Mouse (Mus musculus) liver, embryonic 13.5 days (tissue): ENCODE measurements around the gene Slc7a7. TPM values are rescaled to one million over a fixed set of nuclear protein-coding genes. Genes with fewer than 3 reads are reported as not detected.

ENCODE experiments used
- ATAC-seq: fragments of 200-750 bp; cut with Nextera tagmentation; 2 replicates; pipeline ENCODE4 v1.8.0; 2017; ENCODE audit warnings: low read depth, mild to moderate bottlenecking, moderate number of reproducible peaks, moderate library complexity
- DNase-seq: peaks from one replicate; pipeline ENCODE4 v3.0.0; 2022
- H3K27ac ChIP-seq: fragments of 300-500 bp; sonication (generic); 2 replicates; pipeline ENCODE4 v1.5.1; 2015; ENCODE audit warnings: moderate library complexity, mild to moderate bottlenecking, inconsistent platforms
- H3K27me3 ChIP-seq: fragments of 300-500 bp; sonication (generic); 2 replicates; pipeline ENCODE4 v1.6.1; 2015; ENCODE audit warnings: mild to moderate bottlenecking, inconsistent platforms
- H3K36me3 ChIP-seq: fragments of 300-500 bp; sonication (generic); 2 replicates; pipeline ENCODE4 v1.6.1; 2015; ENCODE audit warnings: mild to moderate bottlenecking, inconsistent platforms
- H3K4me1 ChIP-seq: fragments of 300-500 bp; sonication (generic); replicated peaks from 2 replicates; pipeline ENCODE4 v1.6.1; 2015; ENCODE audit warnings: inconsistent platforms
- H3K4me2 ChIP-seq: fragments of 300-500 bp; sonication (generic); 2 replicates; pipeline ENCODE4 v1.6.1; 2015; ENCODE audit warnings: inconsistent platforms, mild to moderate bottlenecking, moderate library complexity
- H3K4me3 ChIP-seq: fragments of 300-500 bp; sonication (generic); replicated peaks from 2 replicates; pipeline ENCODE4 v1.5.1; 2015; ENCODE audit warnings: mild to moderate bottlenecking, inconsistent platforms
- H3K9ac ChIP-seq: fragments of 300-500 bp; sonication (generic); 2 replicates; pipeline ENCODE4 v1.6.1; 2015; ENCODE audit warnings: mild to moderate bottlenecking, inconsistent platforms
- H3K9me3 ChIP-seq: fragments of 300-500 bp; sonication (generic); replicated peaks from 2 replicates; pipeline ENCODE4 v1.6.1; 2016; ENCODE audit warnings: inconsistent platforms
- WGBS: fragments of 180-500 bp; shearing (Covaris S2); methylation state at CpG from one replicate; pipeline ENCODE4 v1.1.7; 2015; ENCODE audit not compliant: insufficient replicate concordance; 5-methylcytosine and 5-hydroxymethylcytosine counted together
- polyA plus RNA-seq: library from polyadenylated mRNA; unstranded; fragments of >200 nt; fragmentation: Nextera tagmentation; extraction: Ambion mirVana; gene quantifications from 2 replicates; pipeline ENCODE4 v1.2.1, GENCODE M21; 2015

Gene Slc7a7
- polyA plus RNA-seq, 1 experiment from 2014 or later = 8.6 TPM

- ATAC-seq (no peak), DNase-seq (no peak)
- no peak overlapping the region for H3K9ac ChIP-seq
- peaks cover 18% of the 10 kb centered on the region; the same call in 1 of the 2 replicates for H3K36me3 ChIP-seq
- H3K9me3 ChIP-seq = no peaks in the 10 kb centered on the region
- peaks cover 35% of the 10 kb centered on the region for H3K4me1 ChIP-seq
- no peak overlapping the region for H3K4me3 ChIP-seq
- 69% methylated on average over 15 of the region's 15 CpGs for WGBS
- H3K27me3 ChIP-seq = peaks cover 5% of the 10 kb centered on the region; the same call in 1 of the 2 replicates
- H3K27ac ChIP-seq = no peak overlapping the region
- no peak overlapping the region for H3K4me2 ChIP-seq
These were observed 26.4 kb upstream of the Slc7a7 start for GRCm38 (mm10) chr14:54443712-54444618.

GRCm38 (mm10) chr14:54443196-54443595 is 25.6 kb upstream of the Slc7a7 start:
- WGBS = 24% methylated on average over 3 of the region's 3 CpGs
- H3K4me3 ChIP-seq = no peak overlapping the region
- H3K4me2 ChIP-seq = no peak overlapping the region
- no peak for DNase-seq
- ATAC-seq = peak; percentile 40
- H3K27me3 ChIP-seq = peaks cover 5% of the 10 kb centered on the region; the same call in 1 of the 2 replicates
- H3K9me3 ChIP-seq = no peaks in the 10 kb centered on the region
- peaks cover 23% of the 10 kb centered on the region for H3K36me3 ChIP-seq
- no peak overlapping the region for H3K27ac ChIP-seq
- peaks cover 28% of the 10 kb centered on the region for H3K4me1 ChIP-seq
- H3K9ac ChIP-seq = no peak overlapping the region

- Histone ChIP-seq H3K27ac (no peak overlapping the region), H3K27me3 (peaks cover 5% of the 10 kb centered on the region; the same call in 1 of the 2 replicates), H3K9ac (no peak overlapping the region), H3K36me3 (peaks cover 23% of the 10 kb centered on the region), H3K4me3 (no peak overlapping the region), H3K9me3 (no peaks in the 10 kb centered on the region), H3K4me2 (no peak overlapping the region), H3K4me1 (peaks cover 25% of the 10 kb centered on the region)
- DNase-seq = no peak
- ATAC-seq = no peak
- WGBS = 46% methylated on average over 3 of the region's 3 CpGs
These were observed 25.0 kb upstream of the Slc7a7 start for GRCm38 (mm10) chr14:54442548-54442947.

GRCm38 (mm10) chr14:54441365-54441764 is 23.8 kb upstream of the Slc7a7 start:
- Histone ChIP-seq H3K27me3 (peaks cover 5% of the 10 kb centered on the region; the same call in 1 of the 2 replicates), H3K4me2 (no peak overlapping the region), H3K4me3 (no peak overlapping the region), H3K9me3 (no peaks in the 10 kb centered on the region), H3K36me3 (peaks cover 23% of the 10 kb centered on the region), H3K4me1 (peaks cover 23% of the 10 kb centered on the region), H3K27ac (no peak overlapping the region), H3K9ac (no peak overlapping the region)
- DNase-seq (no peak), ATAC-seq (no peak)
- 51% methylated on average over 4 of the region's 4 CpGs for WGBS

GRCm38 (mm10) chr14:54440538-54440937 is 23.0 kb upstream of the Slc7a7 start:
- H3K9ac ChIP-seq = no peak overlapping the region
- DNase-seq (no peak), ATAC-seq (no peak)
- peaks cover 7% of the 10 kb centered on the region; the same call in 1 of the 2 replicates for H3K27me3 ChIP-seq
- no peaks in the 10 kb centered on the region for H3K9me3 ChIP-seq
- 84% methylated on average over 14 of the region's 14 CpGs for WGBS
- no peak overlapping the region for H3K27ac ChIP-seq
- no peak overlapping the region for H3K4me2 ChIP-seq
- H3K4me1 ChIP-seq = peaks cover 15% of the 10 kb centered on the region
- peaks cover 29% of the 10 kb centered on the region for H3K36me3 ChIP-seq
- no peak overlapping the region for H3K4me3 ChIP-seq

- H3K9ac ChIP-seq = no peak overlapping the region
- H3K4me2 ChIP-seq = no peak overlapping the region
- peaks cover 8% of the 10 kb centered on the region for H3K4me1 ChIP-seq
- H3K27ac ChIP-seq = no peak overlapping the region
- H3K27me3 ChIP-seq = peaks cover 12% of the 10 kb centered on the region
- ATAC-seq (no peak), DNase-seq (no peak)
- peaks cover 31% of the 10 kb centered on the region for H3K36me3 ChIP-seq
- no peak overlapping the region for H3K4me3 ChIP-seq
- H3K9me3 ChIP-seq = no peaks in the 10 kb centered on the region
- WGBS = 69% methylated on average over 7 of the region's 7 CpGs
These were observed 22.0 kb upstream of the Slc7a7 start for GRCm38 (mm10) chr14:54439610-54440009.

GRCm38 (mm10) chr14:54439155-54439554 is 21.6 kb upstream of the Slc7a7 start:
- Histone ChIP-seq H3K9me3 (no peaks in the 10 kb centered on the region), H3K4me3 (no peak overlapping the region), H3K9ac (no peak overlapping the region), H3K27me3 (peaks cover 16% of the 10 kb centered on the region), H3K4me1 (peaks cover 7% of the 10 kb centered on the region), H3K27ac (no peak overlapping the region), H3K4me2 (no peak overlapping the region), H3K36me3 (peaks cover 31% of the 10 kb centered on the region)
- WGBS = 77% methylated on average over 12 of the region's 12 CpGs
- DNase-seq (no peak), ATAC-seq (no peak)

- no peak overlapping the region for H3K4me2 ChIP-seq
- H3K4me3 ChIP-seq = no peak overlapping the region
- DNase-seq (no peak), ATAC-seq (no peak)
- 69% methylated on average over 11 of the region's 11 CpGs for WGBS
- H3K27ac ChIP-seq = no peak overlapping the region
- no peak overlapping the region for H3K9ac ChIP-seq
- peaks cover 26% of the 10 kb centered on the region for H3K36me3 ChIP-seq
- peaks cover 41% of the 10 kb centered on the region for H3K4me1 ChIP-seq
- H3K27me3 ChIP-seq = peaks cover 51% of the 10 kb centered on the region
- no peaks in the 10 kb centered on the region for H3K9me3 ChIP-seq
These were observed 17.8 kb upstream of the Slc7a7 start for GRCm38 (mm10) chr14:54435194-54435918.

- Histone ChIP-seq H3K4me2 (peak overlapping the region; percentile 69), H3K9ac (0 out of 2 replicates have a peak overlapping the region, but pooled peaks have one; percentile 77), H3K36me3 (peaks cover 26% of the 10 kb centered on the region), H3K27me3 (peaks cover 61% of the 10 kb centered on the region), H3K4me1 (peaks cover 54% of the 10 kb centered on the region), H3K27ac (peak overlapping the region; percentile 30), H3K9me3 (no peaks in the 10 kb centered on the region), H3K4me3 (peak overlapping the region; percentile 66)
- DNase-seq = no peak
- 48% methylated on average over 12 of the region's 12 CpGs for WGBS
- peak; percentile 48 for ATAC-seq
These were observed 16.5 kb upstream of the Slc7a7 start for GRCm38 (mm10) chr14:54433941-54434531.

- 19% methylated on average over 17 of the region's 17 CpGs for WGBS
- Histone ChIP-seq H3K4me1 (peaks cover 62% of the 10 kb centered on the region), H3K27me3 (peaks cover 61% of the 10 kb centered on the region), H3K4me2 (peak overlapping the region; percentile 69), H3K27ac (peak overlapping the region; percentile 80), H3K9ac (peak overlapping the region; percentile 77), H3K36me3 (peaks cover 29% of the 10 kb centered on the region), H3K4me3 (peak overlapping the region; percentile 66), H3K9me3 (no peaks in the 10 kb centered on the region)
- DNase-seq = no peak
- ATAC-seq = no peak
These were observed 15.6 kb upstream of the Slc7a7 start for GRCm38 (mm10) chr14:54432837-54433830.
